Mouse (Mus musculus) cortical plate, adult 2 months (tissue): ENCODE measurements around the gene Serpina3k. TPM values are rescaled to one million over a fixed set of nuclear protein-coding genes. Genes with fewer than 3 reads are reported as not detected.
"Not testable (repeated sequence)": the region's sequence is repeated elsewhere in the genome, so short reads cannot be mapped to it uniquely, and the experiment has no call there.

ENCODE experiments used
- H3K27ac ChIP-seq: fragments of 200-500 bp; 2 replicates; pipeline ENCODE4 v1.5.1; 2012; ENCODE audit warnings: low read length, control low read depth, inconsistent platforms; ENCODE audit not compliant: insufficient read depth
- H3K4me1 ChIP-seq: fragments of 200-500 bp; 2 replicates; pipeline ENCODE4 v1.6.1; 2011; ENCODE audit warnings: low read length; ENCODE audit not compliant: control insufficient read depth, insufficient read depth
- H3K4me3 ChIP-seq: fragments of 200-500 bp; 2 replicates; pipeline ENCODE4 v1.5.1; 2011; ENCODE audit warnings: mild to moderate bottlenecking, low read length, control low read depth; ENCODE audit not compliant: insufficient read depth
- CTCF ChIP-seq: fragments of 200-500 bp; IDR thresholded peaks from 2 replicates; pipeline ENCODE4 v1.5.1; 2011; ENCODE audit warnings: mild to moderate bottlenecking, control low read depth, low read length; ENCODE audit not compliant: insufficient read depth; ENCODE audit errors: extremely low read depth
- POLR2A ChIP-seq: fragments of 200-500 bp; IDR thresholded peaks from 2 replicates; pipeline ENCODE4 v1.6.1; 2011; ENCODE audit warnings: mild to moderate bottlenecking, low read length, control low read depth; ENCODE audit not compliant: insufficient read depth; ENCODE audit errors: extremely low read depth
- polyA plus RNA-seq: library from polyadenylated mRNA; depleted of rRNA; stranded (reverse); fragments of >200 nt; gene quantifications from 2 replicates; pipeline ENCODE4 v1.2.3, GENCODE M21; 2012; rRNA removed

Serpina3k gene
- polyA plus RNA-seq, 1 experiment = not detected

- Histone ChIP-seq H3K4me3 (no peak overlapping the region), H3K27ac (no peak overlapping the region), H3K4me1 (no peaks in the 10 kb centered on the region)
- no peak for TF ChIP-seq POLR2A
- TF ChIP-seq CTCF = no peak
These were observed 50.2 kb downstream of the Serpina3k start for GRCm38 (mm10) chr12:104388477-104388876.

- H3K27ac ChIP-seq, H3K4me3 ChIP-seq, H3K4me1 ChIP-seq: not testable (repeated sequence)
These were observed 52.8 kb downstream of the Serpina3k start for GRCm38 (mm10) chr12:104391057-104391456.

Other genes starting within 250 kb of the Serpina3k start
- gene Serpina5, start 237.4 kb upstream of the Serpina3k start, polyA plus RNA-seq = not detected in 2 replicates
- not detected in 2 replicates for gene Serpina3a, start 225.8 kb upstream of the Serpina3k start, polyA plus RNA-seq
- gene Serpina3b, start 210.5 kb upstream of the Serpina3k start, polyA plus RNA-seq = not detected in 2 replicates
- gene Serpina3c, start 184.6 kb upstream of the Serpina3k start, polyA plus RNA-seq = 0.04 TPM in 2 replicates
- gene Serpina3f, start 123.9 kb upstream of the Serpina3k start, polyA plus RNA-seq = not detected in 2 replicates
- 0.23 and 0.26 TPM in 2 replicates for gene Serpina3g, start 102.2 kb upstream of the Serpina3k start, polyA plus RNA-seq
- gene Serpina3i, start 75.4 kb upstream of the Serpina3k start, polyA plus RNA-seq = not detected in 2 replicates
- not detected in 2 replicates for gene Serpina3j, start 23.9 kb upstream of the Serpina3k start, polyA plus RNA-seq
- not detected in 2 replicates for gene Serpina3m, start within 50 bp of the Serpina3k start, polyA plus RNA-seq
- gene Serpina3n, start 68.2 kb downstream of the Serpina3k start, polyA plus RNA-seq = 9.7 and 19.6 TPM in 2 replicates
- not detected in 2 replicates for gene Gsc, start 134.8 kb downstream of the Serpina3k start, polyA plus RNA-seq